Mouse (Mus musculus): ENCODE measurements at regions not wholly inside any gene's neighbourhood (a gene's known extent, or its start where the extent isn't known, plus 50 kb on each side); places are given as distances from the start of the nearest gene placed in this dataset.

DNA sequence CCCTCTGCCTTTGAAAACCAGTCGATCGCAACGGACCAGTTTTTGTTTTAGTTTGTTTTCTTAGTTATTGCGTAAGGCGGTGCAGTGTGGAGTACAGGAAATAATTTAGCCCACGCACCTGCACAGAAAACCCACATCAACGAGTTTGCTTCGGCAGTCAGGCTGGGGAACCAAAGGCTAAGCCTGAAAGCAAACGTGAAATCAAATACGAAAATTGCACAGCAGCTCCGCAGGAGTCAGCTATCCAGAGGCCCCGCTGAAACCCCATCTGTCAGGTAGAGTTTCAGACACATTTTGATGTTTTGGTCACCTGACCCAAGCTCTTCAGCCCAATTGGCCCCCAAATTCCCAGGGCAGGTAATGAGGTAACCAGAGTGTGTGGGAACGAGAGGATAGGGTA lies 435.6 kb upstream of the Atp11b start:
- DNase-seq (ENCODE audit: low spot score in 2 of 2): peak in 1 of 2 experiments; percentile 14

GRCm38 (mm10) chr3:35320844-35321393 lies 433.0 kb upstream of the Atp11b start:
- DNase-seq (ENCODE audit: low spot score in 2 of 2): no peak

- no peak for DNase-seq (ENCODE audit: low spot score in 2 of 2)
Observed at GRCm38 (mm10) chr3:35321991-35322390, 431.9 kb upstream of the Atp11b start.

DNA sequence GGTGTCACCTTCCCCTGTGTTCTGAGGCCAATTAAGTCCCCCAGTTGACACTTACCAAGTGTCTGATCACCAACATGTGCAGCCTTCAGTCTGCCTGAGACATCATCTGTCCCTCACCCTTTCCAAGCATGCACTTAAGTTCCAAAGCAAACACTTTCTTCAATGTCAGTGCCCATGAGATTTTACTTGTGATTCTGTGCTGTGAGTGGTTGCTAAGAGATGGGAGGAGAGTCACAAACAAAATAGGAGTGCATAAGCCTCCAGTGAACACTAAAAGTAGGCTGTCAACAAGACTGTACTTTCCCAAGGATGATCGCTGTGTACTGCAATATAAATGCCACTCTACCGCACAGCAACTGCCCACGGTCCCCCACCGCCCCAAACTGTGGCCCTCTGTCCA lies 431.0 kb upstream of the Atp11b start:
- DNase-seq (ENCODE audit: low spot score in 2 of 2): no peak

DNA sequence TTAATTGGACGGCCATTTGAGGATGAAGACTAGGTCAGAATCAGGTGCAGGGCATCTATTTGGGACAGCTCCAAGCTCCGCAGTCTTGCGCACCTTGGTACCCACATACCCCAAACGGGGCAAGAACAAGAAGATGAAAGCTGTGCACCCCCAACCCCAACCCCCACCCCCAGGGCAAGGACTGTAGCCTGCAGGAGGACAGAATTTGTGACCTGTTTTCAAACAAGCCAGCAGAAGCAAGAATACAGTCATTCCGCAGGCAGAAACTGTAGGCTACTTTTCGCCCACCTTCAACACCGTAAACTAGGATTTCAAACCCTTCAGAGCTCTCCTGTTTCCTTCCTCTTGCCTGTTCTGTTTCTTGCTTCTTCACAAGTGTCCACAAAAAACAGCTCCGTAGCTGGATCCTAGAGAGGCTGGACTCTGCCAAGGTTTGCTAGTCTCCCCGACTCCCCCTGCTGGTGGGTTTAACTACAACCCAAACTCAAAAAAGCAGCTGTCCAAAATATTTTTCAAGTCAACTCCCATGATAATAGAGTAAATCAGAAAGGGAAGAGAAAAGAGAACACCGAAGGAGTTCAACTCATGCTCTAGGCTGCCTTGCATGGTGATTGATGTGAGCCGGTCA lies 430.3 kb upstream of the Atp11b start:
- peak in 1 of 2 experiments; percentile 37 for DNase-seq (ENCODE audit: low spot score in 2 of 2)

GRCm38 (mm10) chr3:35324186-35324585 lies 429.7 kb upstream of the Atp11b start:
- DNase-seq (ENCODE audit: low spot score in 2 of 2): no peak

- no peak for DNase-seq (ENCODE audit: low spot score in 2 of 2)
Observed at GRCm38 (mm10) chr3:35332534-35333272, 421.2 kb upstream of the Atp11b start.

DNA sequence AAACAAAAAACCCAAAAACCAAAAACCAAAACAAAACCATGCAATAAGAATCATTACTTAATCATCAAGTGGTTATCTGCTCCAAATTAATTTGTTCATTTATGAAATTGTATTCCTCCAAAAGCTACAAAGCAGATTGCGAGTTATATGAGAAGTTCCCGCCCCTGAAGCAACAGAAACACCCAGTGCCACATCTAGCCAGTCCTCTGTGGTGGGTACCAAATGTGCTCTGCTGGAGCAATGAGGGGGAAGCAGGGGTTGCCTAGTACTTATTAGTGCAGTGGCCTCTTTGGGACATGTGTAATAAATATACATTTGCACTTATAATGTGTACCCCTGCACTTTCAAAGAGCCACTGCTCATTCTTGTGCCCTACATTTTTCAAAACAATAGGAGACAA lies 419.9 kb upstream of the Atp11b start:
- no peak for DNase-seq (ENCODE audit: low spot score in 2 of 2)

DNA sequence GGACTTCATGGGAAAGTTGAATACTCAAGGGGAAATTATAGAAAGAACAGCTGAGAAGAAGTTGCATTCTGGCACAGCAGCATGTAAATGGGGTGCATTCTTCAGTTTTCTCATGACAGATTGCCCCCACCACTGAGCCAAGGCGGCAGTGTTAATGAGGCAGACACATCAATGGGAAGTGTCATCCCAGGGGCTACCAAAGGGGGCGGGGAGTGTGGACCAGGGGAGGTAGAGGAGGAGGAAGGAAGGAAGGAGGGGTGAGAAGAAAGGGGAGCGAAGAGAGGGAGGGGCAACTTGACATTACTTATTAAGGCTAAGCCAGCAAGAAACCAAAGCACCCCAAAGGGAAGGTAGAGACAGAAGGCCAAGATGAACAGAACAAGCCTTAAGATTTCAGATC lies 419.4 kb upstream of the Atp11b start:
- no peak for DNase-seq (ENCODE audit: low spot score in 2 of 2)

- DNase-seq (ENCODE audit: low spot score in 2 of 2): no peak
Observed at GRCm38 (mm10) chr3:35335837-35336236, 418.1 kb upstream of the Atp11b start.

GRCm38 (mm10) chr3:35340525-35340924 lies 413.4 kb upstream of the Atp11b start:
- no peak for DNase-seq (ENCODE audit: low spot score in 2 of 2)

DNA sequence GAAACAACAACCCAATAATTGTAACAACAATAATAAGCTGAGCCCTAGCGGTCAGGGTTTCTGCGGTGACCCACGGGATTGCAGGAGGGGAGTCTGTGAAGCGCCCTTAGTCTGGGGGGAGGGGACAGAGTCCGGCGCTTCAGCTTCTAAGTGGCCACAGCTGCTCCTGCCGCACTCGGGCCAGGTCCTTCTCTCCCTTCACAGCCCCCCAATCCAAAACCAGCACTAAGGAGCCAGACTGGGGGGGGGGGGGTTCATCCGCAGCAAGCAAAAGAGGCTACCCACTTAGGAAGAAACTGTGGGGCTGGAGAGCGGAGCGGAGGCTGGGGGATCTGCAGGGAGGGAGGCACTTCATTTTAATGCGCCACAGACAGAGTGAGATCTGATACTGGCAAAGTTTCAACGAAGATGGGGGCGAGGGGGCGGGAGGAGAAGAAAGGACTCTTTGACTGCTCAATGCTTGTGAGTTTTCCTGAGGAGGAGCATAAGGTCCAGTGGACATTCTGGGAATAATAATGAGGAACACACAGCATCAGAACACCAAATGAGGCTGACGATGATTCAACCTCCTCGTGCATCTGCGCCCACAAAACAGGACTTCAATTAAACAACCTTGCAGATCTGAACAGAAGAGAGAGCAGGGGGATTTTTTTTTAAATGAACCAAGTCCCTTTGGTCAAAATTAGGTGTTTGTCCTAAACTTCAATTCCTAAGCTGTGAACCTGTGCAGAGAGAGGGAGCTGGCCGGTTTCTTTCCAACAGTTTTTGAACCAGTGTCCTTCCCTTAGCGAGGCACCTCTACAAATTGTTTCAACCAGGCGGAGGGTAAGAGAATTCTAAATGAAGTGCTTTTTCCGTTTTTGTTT lies 412.7 kb upstream of the Atp11b start:
- DNase-seq (ENCODE audit: low spot score in 2 of 2): no peak

DNA sequence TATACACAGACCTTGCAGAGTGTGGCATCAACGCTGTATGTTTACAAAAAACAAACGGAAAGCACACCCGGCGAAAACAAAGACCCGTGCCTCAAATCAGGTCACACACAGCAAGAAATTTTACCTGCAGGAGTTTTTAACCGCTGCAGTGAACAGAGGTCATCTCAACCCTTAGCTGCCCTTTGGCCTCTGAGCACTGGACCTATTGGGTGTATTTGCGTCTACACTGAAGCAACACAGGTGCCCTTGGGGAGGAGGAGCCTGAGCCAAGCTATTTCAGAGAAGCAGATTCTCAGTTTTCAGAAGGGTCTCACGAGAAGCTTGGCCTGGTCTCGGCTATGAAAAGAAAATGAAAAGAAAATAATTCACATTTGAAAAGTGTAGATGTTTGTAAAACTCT lies 412.1 kb upstream of the Atp11b start:
- no peak for DNase-seq (ENCODE audit: low spot score in 2 of 2)

- no peak for DNase-seq (ENCODE audit: low spot score in 2 of 2)
Observed at GRCm38 (mm10) chr3:35342584-35342983, 411.3 kb upstream of the Atp11b start.

- no peak for DNase-seq (ENCODE audit: low spot score in 2 of 2)
Observed at GRCm38 (mm10) chr3:35343936-35344335, 410.0 kb upstream of the Atp11b start.

DNA sequence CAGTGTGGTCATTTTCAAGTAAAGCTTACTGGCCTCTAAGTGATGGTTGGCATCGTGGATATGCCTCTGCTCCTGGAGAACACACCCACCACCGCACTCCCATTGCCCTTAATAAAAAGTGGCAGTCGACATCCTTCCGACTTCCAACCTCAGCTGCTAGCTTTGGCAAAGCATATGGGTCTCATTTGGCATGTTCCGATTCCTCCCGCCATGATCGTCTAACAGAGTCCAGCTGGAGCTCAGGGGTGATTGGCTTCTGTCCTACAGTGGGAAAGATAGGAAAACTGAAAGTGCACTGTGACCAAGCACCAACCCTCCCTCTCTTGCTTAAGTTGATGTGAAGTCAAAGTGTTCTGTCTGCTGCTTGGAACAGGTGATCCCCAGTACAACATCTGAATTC lies 404.8 kb upstream of the Atp11b start:
- DNase-seq (ENCODE audit: low spot score in 2 of 2): no peak

GRCm38 (mm10) chr3:35353442-35353841 lies 400.5 kb upstream of the Atp11b start:
- DNase-seq (ENCODE audit: low spot score in 2 of 2): no peak

DNA sequence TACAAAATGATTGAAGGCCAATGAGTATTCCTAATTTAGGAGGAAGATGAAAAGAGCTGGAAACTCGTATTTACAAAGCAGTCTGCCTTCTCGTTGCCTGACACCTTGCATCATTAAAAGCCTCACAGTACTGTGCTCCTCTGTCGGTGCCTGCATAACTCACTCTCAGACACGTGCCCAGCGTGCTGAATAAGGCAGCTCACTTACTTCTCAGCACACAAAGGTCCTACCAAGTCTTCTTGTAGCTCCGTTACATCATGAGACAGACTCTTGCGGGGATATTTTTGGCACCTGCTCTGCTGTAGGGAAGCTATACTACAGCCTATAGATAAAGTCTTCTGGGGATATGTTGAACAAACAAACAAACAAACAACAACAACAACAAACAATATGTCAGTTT lies 400.0 kb upstream of the Atp11b start:
- no peak for DNase-seq (ENCODE audit: low spot score in 2 of 2)

GRCm38 (mm10) chr3:35354356-35354755 lies 399.6 kb upstream of the Atp11b start:
- no peak for DNase-seq (ENCODE audit: low spot score in 2 of 2)

GRCm38 (mm10) chr3:35357111-35357510 lies 396.8 kb upstream of the Atp11b start:
- DNase-seq (ENCODE audit: low spot score in 2 of 2): no peak

- DNase-seq (ENCODE audit: low spot score in 2 of 2): no peak
Observed at GRCm38 (mm10) chr3:35358541-35358940, 395.4 kb upstream of the Atp11b start.

DNA sequence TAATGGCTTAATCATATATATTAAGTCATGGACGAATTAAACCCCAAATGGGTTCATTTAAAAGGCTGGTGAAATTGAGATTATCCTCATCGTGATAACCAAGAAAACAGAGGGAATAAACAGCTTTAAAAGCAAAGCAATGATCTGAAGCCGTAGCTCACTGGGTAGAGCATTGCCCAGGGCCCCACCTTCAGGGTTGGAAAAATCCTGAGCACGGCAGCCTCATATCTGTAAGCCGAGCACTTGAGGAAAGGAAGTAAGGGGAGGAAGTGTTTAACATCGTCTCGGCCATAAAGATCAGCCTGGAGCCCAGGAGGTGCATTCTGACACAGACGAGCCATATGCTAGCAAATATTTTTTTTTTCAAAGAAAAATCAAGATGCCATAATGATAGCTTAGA lies 394.6 kb upstream of the Atp11b start:
- no peak for DNase-seq (ENCODE audit: low spot score in 2 of 2)
